Mouse (Mus musculus) ES-E14 (cell line): ENCODE measurements around the gene Sacs. TPM values are rescaled to one million over a fixed set of nuclear protein-coding genes. Genes with fewer than 3 reads are reported as not detected.

Experiments used
- DNase-seq: peaks from one replicate; pipeline ENCODE4 v3.0.0-alpha.2; 2013; ENCODE audit warnings: low read depth, low spot score
- H3K27ac ChIP-seq: 2 replicates; pipeline ENCODE4 v1.5.1; 2012; ENCODE audit warnings: low read depth, mild to moderate bottlenecking, low read length, moderate library complexity, mixed read lengths; ENCODE audit not compliant: poor library complexity, insufficient read depth, severe bottlenecking
- H3K36me3 ChIP-seq: 2 replicates; pipeline ENCODE4 v1.6.1; 2012; ENCODE audit warnings: mild to moderate bottlenecking, low read length, moderate library complexity, mixed read lengths; ENCODE audit not compliant: control insufficient read depth, poor library complexity, insufficient read depth, severe bottlenecking
- H3K4me1 ChIP-seq, 2 experiments: fragments of 150-350 bp in 1 of 2; sonication (generic) in 1 of 2; 2 replicates each; pipeline ENCODE4 v1.6.1; 2012; ENCODE audit warnings: low read length in 2 of 2, mild to moderate bottlenecking in 1 of 2, mixed read lengths in 1 of 2; ENCODE audit not compliant: control insufficient read depth in 2 of 2, insufficient read depth in 2 of 2, poor library complexity in 1 of 2
- H3K4me3 ChIP-seq, 2 experiments: fragments of 150-350 bp in 1 of 2; sonication (generic) in 1 of 2; 2 replicates each; pipeline ENCODE4 v1.5.1; 2012; ENCODE audit warnings: low read length in 2 of 2, low read depth in 1 of 2, mild to moderate bottlenecking in 1 of 2, mixed read lengths in 1 of 2; ENCODE audit not compliant: insufficient read depth in 1 of 2, poor library complexity in 1 of 2, severe bottlenecking in 1 of 2
- H3K9ac ChIP-seq: 2 replicates; pipeline ENCODE4 v1.6.1; 2012; ENCODE audit warnings: low read depth, mild to moderate bottlenecking, low read length, mixed read lengths; ENCODE audit not compliant: poor library complexity, insufficient read depth, severe bottlenecking
- H3K9me3 ChIP-seq: fragments of 150-350 bp; sonication (generic); 2 replicates; pipeline ENCODE4 v1.6.1; 2012; ENCODE audit warnings: low read depth, mild to moderate bottlenecking, low read length; ENCODE audit not compliant: control insufficient read depth, insufficient read depth
- CHD2 ChIP-seq: IDR thresholded peaks from 2 replicates; pipeline ENCODE4 v1.6.1; 2014; ENCODE audit warnings: mild to moderate bottlenecking, low read depth, low read length, inconsistent platforms
- HCFC1 ChIP-seq: IDR thresholded peaks from 2 replicates; pipeline ENCODE4 v1.6.1; 2012; ENCODE audit warnings: low read length, inconsistent platforms, borderline replicate concordance; ENCODE audit not compliant: insufficient read depth
- MAFK ChIP-seq: IDR thresholded peaks from 2 replicates; pipeline ENCODE4 v1.6.1; 2014; ENCODE audit warnings: mild to moderate bottlenecking, low read depth, low read length, inconsistent platforms; ENCODE audit not compliant: insufficient read depth
- ZC3H11A ChIP-seq: IDR thresholded peaks from 2 replicates; pipeline ENCODE4 v1.6.1; 2012; ENCODE audit warnings: low read depth, mild to moderate bottlenecking, inconsistent platforms, low read length, borderline replicate concordance
- ZNF384 ChIP-seq: IDR thresholded peaks from 2 replicates; pipeline ENCODE4 v1.6.1; 2012; ENCODE audit warnings: low read depth, low read length, inconsistent platforms
- in situ Hi-C, 2 experiments: fragments of 600-800 bp; cut with MboI; formaldehyde crosslinking; loops; one replicate each; pipeline ENCODE4 v1.15.1; 2025; ENCODE audit warnings: low sequenced_read_pairs in 2 of 2, inconsistent platforms in 1 of 2; ENCODE audit not compliant: unreplicated experiment in 2 of 2
- total RNA-seq: library from RNA; depleted of rRNA; stranded (reverse); fragments of 300-350 nt; gene quantifications from 2 replicates; pipeline ENCODE4 v1.2.3, GENCODE M21; 2012

The Sacs gene
- total RNA-seq, 1 experiment: 8.3 TPM

GRCm38 (mm10) chr14:61246444-61246843 lies 108.2 kb downstream of the Sacs start:
- no peaks in the 10 kb centered on the region for H3K9me3 ChIP-seq
- no peaks in the 10 kb centered on the region for H3K4me1 ChIP-seq
- no peaks in the 10 kb centered on the region for H3K36me3 ChIP-seq
- H3K9ac ChIP-seq: no peak overlapping the region
- no peak overlapping the region for H3K4me3 ChIP-seq
- in situ Hi-C loops: no loop called here
- DNase-seq: no peak
- H3K27ac ChIP-seq: no peak overlapping the region
- TF ChIP-seq CHD2: no peak
- TF ChIP-seq HCFC1: no peak
- no peak for TF ChIP-seq MAFK
- no peak for TF ChIP-seq ZNF384
- no peak for TF ChIP-seq ZC3H11A

- no peak for TF ChIP-seq HCFC1
- TF ChIP-seq MAFK: no peak
- TF ChIP-seq ZC3H11A: no peak
- TF ChIP-seq CHD2: no peak
- no peak for TF ChIP-seq ZNF384
- Histone ChIP-seq H3K4me1 (no peaks in the 10 kb centered on the region), H3K4me3 (no peak overlapping the region), H3K9ac (no peak overlapping the region), H3K27ac (no peak overlapping the region), H3K9me3 (no peaks in the 10 kb centered on the region), H3K36me3 (no peaks in the 10 kb centered on the region)
- in situ Hi-C loops: no loop called here
- no peak for DNase-seq
Observed at GRCm38 (mm10) chr14:61252596-61253388, 114.5 kb downstream of the Sacs start.

GRCm38 (mm10) chr14:61258352-61258751 lies 120.1 kb downstream of the Sacs start, which contains the start of gene Sgcg:
Gene Sgcg (minus strand): TSS chr14:61258490.
- no peak within 1 kb of the TSS for H3K9ac ChIP-seq
- H3K27ac ChIP-seq: no peak within 1 kb of the TSS
- H3K36me3 ChIP-seq: no peaks in the 10 kb centered on the region
- in situ Hi-C loops: no loop called here
- TF ChIP-seq ZC3H11A (no peak), ZNF384 (no peak), HCFC1 (no peak), CHD2 (no peak), MAFK (no peak)
- no peaks in the 10 kb centered on the region for H3K4me1 ChIP-seq
- no peak for DNase-seq
- H3K4me3 ChIP-seq: no peak within 1 kb of the TSS
- no peaks in the 10 kb centered on the region for H3K9me3 ChIP-seq

GRCm38 (mm10) chr14:61259084-61259483 lies 120.8 kb downstream of the Sacs start:
- DNase-seq: no peak
- H3K36me3 ChIP-seq: no peaks in the 10 kb centered on the region
- TF ChIP-seq MAFK (no peak), CHD2 (no peak)
- no peak overlapping the region for H3K27ac ChIP-seq
- no peak overlapping the region for H3K9ac ChIP-seq
- H3K4me3 ChIP-seq: no peak overlapping the region
- H3K4me1 ChIP-seq: no peaks in the 10 kb centered on the region
- H3K9me3 ChIP-seq: no peaks in the 10 kb centered on the region
- in situ Hi-C loops: no loop called here
